Mouse (Mus musculus) adrenal gland, postnatal 0 days (tissue): ENCODE results near the gene Rgs9bp. TPM values are rescaled to one million over a fixed set of nuclear protein-coding genes. Genes with fewer than 3 reads are reported as not detected.

Experiments
- polyA plus RNA-seq: library from polyadenylated mRNA; unstranded; fragments of >200 nt; fragmentation: Nextera tagmentation; extraction: Ambion mirVana; gene quantifications from 2 replicates; pipeline ENCODE4 v1.2.1, GENCODE M21; 2015

Gene Rgs9bp
- 0.06 TPM in 2 replicates for polyA plus RNA-seq

DNA sequence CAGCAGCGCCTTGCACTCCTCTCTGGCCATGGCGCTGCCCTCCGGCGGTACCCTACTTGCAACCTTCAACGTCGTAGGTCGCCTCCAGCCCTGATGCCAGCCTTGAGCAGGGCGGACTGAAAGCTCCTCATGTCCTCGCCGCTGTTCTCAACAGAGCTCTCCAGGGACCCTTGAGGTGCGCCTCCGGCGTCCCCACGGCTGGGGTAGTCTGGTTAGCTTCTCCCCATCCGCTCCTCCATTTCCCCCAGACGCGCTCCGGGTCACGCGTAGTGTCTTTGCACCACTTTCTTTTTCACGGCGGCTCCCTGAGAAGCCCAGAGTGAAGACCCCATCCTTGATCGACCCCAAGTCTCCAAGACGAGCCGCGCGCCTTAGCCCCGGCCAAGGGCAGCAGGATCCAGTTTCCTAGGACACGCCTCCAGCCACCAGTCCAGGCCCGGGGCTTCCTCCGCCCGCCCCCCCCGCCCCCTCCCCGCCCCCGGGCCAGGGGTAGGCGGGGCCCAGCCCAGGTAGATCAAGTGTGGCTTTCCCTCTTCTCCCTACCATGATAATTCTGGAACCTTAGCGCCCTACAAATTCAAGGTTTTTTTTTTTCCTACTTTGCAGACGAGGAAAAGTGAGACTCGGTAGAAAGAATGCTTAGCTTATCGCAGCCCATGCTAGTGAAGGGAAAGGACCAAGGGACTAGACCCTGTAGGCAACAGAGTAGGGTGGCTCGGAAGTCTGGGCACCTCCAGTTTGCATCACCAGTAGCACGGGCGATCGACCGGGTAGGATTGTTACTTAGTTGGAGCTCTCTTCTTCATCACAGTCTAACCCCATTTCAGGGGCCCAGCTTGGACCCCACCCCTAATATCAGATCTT lies at the start of gene Rgs9bp:
Gene Rgs9bp (minus strand): TSS at position 392 of the 864 bp plus-strand sequence.

DNA sequence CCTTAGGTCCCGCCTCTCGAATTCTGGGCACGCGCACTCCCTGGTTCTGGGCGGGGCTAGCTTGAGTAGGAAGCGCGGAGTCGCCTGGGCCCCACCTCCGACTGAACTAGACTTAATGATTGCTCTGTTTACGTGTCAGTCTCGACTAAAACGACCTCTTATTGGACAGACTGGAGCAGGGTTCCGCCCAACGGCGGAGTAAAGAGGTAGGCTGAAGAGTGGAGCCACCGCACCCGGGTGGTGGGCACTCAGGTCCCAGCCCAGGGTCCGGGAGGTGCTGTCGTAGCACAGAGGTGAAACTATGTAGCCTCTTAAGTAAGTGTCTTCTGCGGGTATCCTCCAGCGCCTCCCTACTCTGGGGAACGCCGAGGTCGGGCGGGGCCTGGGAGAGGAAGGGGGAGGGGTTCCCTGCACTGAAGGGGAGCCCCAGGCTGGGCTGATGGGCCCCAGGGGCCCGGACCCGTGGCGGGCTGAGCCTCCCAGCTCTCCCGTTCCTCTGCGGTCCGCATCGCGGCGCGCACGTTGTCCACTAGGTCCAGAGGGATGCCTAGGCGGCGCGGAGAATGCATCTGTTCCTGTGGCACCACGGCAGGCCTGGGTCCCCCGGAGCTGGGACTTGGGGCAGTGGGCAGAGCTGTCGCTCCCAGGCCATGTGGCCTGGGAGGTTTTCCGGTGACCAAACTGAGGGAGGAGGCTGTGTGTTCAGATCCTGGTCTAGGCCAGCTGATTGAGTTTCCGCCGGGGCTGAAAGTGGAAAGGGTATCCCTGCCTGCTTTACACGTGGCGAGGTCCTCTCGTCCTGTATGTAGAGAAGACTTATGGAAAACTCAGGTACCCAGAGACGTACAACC lies 898 bp upstream of the Rgs9bp start, which contains the start of gene Ankrd27:
Gene Ankrd27 (plus strand): TSS at position 190 of the 851 bp plus-strand sequence.

GRCm38 (mm10) chr7:35556205-35556603 lies 29.2 kb downstream of the Rgs9bp start, which contains the start of gene Nudt19:
Gene Nudt19, minus strand, starts transcription at chr7:35556304.

GRCm38 (mm10) chr7:35537562-35537961 lies 47.8 kb downstream of the Rgs9bp start, which contains the start of gene Tdrd12:
Gene Tdrd12, minus strand, starts transcription at chr7:35537745.

Other genes with a start within 250 kb of the Rgs9bp start
- gene Faap24, start 188.7 kb downstream of the Rgs9bp start, polyA plus RNA-seq = 8.6 and 11.0 TPM in 2 replicates
- 19.1 and 26.7 TPM in 2 replicates for gene Cep89, start 188.5 kb downstream of the Rgs9bp start, polyA plus RNA-seq
- 0.40 and 1.1 TPM in 2 replicates for gene Slc7a9, start 136.8 kb downstream of the Rgs9bp start, polyA plus RNA-seq
- gene Tdrd12, start 47.8 kb downstream of the Rgs9bp start, polyA plus RNA-seq = 0.11 and 0.43 TPM in 2 replicates
- 51.1 and 68.3 TPM in 2 replicates for gene Nudt19, start 29.3 kb downstream of the Rgs9bp start, polyA plus RNA-seq
- 11.8 and 14.5 TPM in 2 replicates for gene Ankrd27, start 662 bp upstream of the Rgs9bp start, polyA plus RNA-seq
- 263 and 347 TPM in 2 replicates for gene Pdcd5, start 61.9 kb upstream of the Rgs9bp start, polyA plus RNA-seq
- gene Dpy19l3, start 168.9 kb upstream of the Rgs9bp start, polyA plus RNA-seq = 13.2 and 27.1 TPM in 2 replicates
- gene Zfp507, start 217.4 kb upstream of the Rgs9bp start, polyA plus RNA-seq = 6.3 and 11.6 TPM in 2 replicates